Mouse (Mus musculus) urinary bladder, postnatal 14 days (tissue): ENCODE results near the gene Prss33.
"Not testable (repeated sequence)": the region's sequence is repeated elsewhere in the genome, so short reads cannot be mapped to it uniquely, and the experiment has no call there.

Experiments
- DNase-seq: peaks from one replicate; pipeline ENCODE4 v3.0.0; 2021; ENCODE audit warnings: low spot score

Gene Prss33

GRCm38 (mm10) chr17:23836006-23836575, at the start of gene Prss33:
Prss33 (minus strand) TSS chr17:23836056.
- no peak for DNase-seq

GRCm38 (mm10) chr17:23880576-23880975, 44.7 kb upstream of the Prss33 start, which contains the start of the genes Dcpp1 and Dcpp2:
Dcpp1 (plus strand) TSS chr17:23880876.
Dcpp2 (plus strand) TSS chr17:23880880.
- DNase-seq, result not testable (repeated sequence)

DNA sequence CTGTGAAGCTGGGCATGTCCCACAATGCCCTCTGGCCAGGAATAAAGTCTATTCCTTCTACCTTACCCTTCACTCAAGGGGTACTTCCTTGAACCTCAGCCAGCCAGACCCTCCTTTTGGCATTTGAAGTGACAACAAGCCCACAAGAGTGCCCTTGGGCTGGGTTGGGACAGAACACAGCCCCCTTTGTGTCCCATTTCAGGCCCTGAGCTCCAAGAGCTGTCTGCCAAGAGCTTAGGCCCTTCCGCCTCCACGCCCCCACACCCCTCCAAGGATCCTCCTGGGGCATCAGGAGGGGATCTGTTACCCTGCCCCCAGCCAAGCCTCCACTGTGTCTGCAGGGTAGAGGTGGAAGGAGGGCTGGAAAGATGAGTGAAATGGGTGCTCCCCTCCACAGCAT, 41.3 kb upstream of the Prss33 start:
- no peak for DNase-seq

GRCm38 (mm10) chr17:23876741-23877140, 40.9 kb upstream of the Prss33 start:
- no peak for DNase-seq

GRCm38 (mm10) chr17:23873884-23874856, 38.3 kb upstream of the Prss33 start:
- peak; percentile 68 for DNase-seq

DNA sequence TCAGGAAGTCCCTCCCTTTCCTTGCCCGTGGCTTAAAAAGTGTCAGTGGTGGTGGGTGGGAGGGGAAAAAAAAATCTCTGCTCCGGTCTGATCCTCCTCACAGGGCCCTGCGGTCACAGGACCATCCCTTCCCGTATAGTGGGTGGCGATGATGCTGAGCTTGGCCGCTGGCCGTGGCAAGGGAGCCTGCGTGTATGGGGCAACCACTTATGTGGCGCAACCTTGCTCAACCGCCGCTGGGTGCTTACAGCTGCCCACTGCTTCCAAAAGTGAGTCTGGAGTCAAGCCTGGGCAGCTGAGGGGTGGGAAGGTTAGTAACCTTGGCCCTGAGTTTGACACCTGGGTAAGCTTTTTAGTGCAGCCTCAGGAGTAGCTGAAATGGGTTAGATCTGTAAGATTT, 32.7 kb upstream of the Prss33 start:
- no peak for DNase-seq

DNA sequence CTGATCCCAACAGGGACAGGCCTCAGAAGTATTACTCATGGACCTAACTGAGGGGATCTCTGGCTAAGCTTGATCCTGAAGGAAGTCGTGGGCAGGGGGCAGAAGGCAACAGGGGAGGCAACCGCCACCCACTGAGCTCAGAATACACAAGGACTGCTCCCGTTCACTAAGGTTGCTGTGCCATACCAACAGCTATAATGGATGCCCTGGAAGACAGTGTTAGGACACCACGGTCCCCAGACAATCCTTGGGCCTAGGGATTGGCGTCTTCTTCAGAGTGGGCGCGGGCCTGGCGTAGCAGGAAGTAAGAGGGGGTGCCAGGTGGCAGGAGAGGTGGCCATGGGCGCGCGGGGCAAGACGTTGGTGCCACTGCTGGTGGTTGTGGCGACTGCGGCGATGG, 31.9 kb upstream of the Prss33 start, which contains the start of gene Prss21:
Prss21 (plus strand) TSS at position 301 of the 400 bp plus-strand sequence.
- no peak for DNase-seq

DNA sequence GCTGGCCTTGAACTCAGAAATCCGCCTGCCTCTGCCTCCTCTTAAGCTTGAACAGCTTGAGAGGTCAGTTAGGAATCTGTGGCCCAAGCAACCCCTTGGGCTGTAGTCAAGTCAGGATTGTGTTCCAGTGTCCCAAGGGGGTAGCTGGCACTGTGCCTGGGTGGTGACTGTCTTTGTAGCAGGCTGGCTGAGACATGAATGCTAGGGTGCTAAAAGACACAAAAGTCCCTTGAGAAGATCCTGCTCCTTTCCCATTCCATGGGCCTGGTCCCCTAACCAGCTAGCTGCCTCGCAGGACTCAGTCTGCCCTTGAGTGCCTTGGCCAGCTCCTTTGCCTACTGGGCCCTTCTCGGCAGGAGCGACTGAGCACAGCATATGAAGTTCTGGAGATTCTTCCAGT, 27.1 kb upstream of the Prss33 start:
- DNase-seq, result no peak

DNA sequence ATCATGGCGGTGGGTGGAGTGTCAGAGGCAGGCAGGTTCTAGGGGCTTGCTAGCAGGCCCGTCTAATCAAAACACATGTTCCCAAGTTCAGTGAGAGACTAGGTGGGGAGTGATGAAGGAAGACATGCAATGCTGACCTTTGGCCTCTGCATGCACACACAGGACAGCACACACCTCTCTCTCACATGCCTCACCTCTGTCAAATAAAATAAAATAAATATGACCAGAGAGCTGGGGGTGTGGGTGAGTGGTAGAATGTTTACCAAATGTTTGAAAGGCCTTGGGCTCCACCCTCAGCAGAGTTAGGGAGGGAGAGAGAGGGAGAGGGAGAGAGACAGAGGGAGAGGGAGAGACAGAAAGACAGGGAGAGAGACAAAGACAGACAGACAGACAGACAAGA, 22.1 kb upstream of the Prss33 start:
- peak; percentile 32 for DNase-seq

- DNase-seq, result peak; percentile 59
Observed at GRCm38 (mm10) chr17:23857193-23857592, 21.3 kb upstream of the Prss33 start.

DNA sequence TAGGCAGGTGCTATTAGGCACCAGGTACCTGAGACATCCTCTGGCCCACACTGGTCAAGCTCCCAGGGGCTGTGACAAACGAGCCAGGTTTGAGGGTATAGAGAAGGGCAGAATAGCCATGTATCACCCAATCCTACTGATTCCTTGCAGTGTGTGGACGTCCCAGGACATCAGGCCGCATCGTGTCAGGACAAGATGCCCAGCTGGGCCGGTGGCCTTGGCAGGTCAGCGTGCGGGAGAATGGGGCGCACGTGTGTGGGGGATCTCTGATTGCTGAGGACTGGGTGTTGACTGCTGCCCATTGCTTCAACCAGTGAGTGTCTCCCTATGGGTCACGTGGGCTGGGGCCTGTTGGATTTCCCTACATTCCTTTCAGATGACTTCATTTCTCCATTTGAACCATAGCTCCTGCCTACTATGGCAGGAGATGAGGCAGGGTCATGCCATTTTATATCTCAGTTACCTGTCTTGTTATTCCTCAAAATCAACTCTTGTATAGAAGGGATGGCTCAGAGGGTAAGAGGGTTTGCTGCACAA, 18.4 kb upstream of the Prss33 start:
- DNase-seq, result no peak

DNA sequence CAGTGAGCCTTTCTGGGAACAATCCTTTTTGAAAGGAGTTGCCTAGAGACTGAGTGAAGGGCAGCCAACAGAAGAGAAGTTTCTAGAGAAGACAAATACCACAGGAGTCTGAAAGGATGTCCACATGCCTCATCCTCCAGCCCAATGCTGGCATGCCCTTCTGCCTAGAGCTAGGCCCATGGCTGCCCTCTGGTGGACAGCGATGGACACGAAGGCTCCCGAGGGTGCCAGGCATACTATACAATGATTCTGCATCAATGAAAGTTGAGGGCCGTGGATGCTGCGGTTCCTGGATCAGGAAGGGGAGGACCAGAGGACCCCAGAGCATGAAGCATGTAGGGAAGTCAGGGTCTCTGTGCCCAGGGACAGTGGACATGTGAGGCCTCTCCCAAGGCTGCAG, 17.4 kb upstream of the Prss33 start:
- DNase-seq, result peak; percentile 72

- peak; percentile 75 for DNase-seq
Observed at GRCm38 (mm10) chr17:23850853-23851749, 15.2 kb upstream of the Prss33 start.

DNA sequence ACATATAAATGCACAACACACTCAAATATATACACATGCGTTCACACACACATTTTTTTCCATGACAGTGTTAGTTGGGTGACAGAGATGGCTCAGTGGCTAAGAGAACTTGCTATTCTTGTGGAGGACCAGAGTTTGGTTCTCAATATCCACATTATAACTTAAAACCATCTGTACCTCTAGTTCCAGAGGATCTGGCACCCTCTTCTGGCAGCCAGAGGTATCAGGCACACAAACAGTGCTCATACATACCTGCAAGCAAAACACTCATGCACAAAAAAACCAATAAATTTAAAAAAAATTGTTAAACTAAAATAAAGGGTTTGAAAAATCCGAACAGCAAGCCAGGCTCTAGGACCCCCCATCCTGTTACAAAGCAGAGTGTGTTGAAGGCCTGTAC, 14.2 kb upstream of the Prss33 start:
- no peak for DNase-seq

DNA sequence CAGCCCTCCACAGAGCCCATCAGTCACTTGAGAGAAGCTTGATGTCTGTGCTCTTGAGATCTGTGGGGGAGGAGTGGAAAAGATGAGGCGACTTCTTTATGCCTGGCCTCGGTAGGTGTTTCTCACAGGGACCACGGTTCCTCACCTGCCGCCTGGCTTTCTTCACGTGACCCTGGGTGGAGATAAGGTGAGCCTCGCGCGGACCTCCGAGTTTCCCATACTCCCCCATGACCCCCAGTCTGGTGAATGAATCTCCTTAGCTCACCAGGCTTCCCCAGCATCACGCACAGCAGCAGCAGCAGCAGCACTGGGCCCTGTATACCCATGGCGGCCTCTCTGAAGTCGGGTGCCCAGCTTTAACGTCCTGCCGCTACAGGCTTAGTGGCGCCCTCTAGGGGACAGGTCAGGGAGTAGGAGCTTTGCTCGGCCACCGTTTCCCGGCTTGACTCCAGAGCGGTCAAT, 8.0 kb upstream of the Prss33 start, which contains the start of the genes Prss32 and Prss41:
Prss32 (plus strand) TSS at position 44 of the 462 bp plus-strand sequence.
Prss41 (minus strand) TSS at position 361 of the 462 bp plus-strand sequence.
- DNase-seq, result peak; percentile 57

DNA sequence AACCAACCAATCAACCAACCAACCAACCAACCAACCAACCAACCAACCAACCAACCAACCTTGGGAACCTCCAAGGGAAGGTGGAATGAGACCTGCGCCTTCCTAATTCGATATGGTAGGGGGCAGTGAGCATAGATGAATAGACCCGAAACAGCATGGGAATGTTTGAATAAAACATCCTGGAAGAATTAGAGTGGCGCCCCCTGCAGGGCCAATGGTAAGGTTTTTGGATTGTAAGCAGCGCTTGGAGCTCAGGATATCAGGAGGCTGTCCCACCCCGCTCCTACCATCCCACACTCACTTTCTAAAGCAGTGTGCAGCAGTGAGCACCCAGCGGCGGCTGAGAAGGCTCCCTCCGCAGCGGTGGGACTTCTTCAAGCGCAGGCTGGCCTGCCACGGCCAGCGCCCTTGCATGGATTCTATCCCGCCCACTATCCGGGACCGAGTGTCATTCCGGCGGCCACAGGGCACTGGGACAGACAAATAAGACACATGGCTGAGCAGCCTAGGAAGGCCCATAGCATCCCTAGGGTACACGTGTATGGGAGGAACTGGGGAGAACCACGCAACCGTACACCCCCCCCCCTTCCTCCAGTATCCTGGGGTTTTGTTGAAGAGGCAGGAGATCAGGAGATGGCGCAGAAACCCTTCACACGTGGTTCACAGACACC, 7.4 kb upstream of the Prss33 start:
- no peak for DNase-seq

DNA sequence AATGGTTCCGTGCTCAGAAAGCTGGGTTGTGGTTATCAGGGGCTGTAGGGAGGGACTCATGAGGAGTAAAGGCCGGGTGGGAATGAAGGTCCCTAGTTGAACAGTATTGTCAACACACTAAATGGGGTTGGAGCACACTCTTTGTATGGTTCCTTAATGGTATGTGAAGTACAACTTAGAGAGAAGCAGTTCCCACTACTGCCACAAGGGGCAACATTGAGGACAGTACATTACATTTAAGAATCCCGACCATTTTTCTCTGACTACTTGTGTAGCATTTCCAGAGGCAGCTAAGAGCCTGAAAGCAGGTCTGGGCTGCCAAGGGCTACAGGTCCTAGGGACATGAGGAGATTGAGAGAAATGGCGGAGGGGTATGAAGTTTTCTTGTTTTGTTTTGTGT, 5.3 kb upstream of the Prss33 start:
- peak; percentile 66 for DNase-seq

GRCm38 (mm10) chr17:23831201-23831600, 4.7 kb downstream of the Prss33 start:
- no peak for DNase-seq

DNA sequence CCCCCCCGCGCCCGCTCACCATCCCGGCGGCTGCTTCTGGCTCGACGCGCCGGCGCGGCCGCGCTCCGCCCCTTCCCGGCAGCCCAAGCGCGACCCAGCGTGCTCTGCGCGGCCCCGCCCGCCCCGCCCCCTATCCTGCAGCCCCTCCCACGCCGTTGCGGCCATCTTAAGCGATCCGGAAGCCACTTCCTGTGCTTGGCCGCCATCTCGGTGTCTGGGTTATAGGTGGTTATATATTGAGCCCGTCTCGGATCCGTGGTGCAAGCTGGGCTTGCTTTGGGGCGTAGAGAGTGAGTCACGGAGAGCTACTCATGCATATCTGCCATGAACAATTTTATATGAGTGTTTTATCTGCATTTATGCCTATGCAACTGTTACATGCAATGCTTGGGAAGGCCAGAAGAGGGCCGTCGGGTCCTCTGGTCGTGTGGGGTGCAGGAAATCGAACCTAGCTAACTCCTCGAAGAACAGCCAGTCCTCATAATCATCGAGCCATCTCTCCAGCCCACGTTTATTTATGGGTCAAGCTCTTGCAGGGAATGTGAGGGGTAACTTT, 6.7 kb downstream of the Prss33 start, which contains the start of gene Elob:
Elob (minus strand) TSS at position 73 of the 556 bp plus-strand sequence.
- peak; percentile 84 for DNase-seq

DNA sequence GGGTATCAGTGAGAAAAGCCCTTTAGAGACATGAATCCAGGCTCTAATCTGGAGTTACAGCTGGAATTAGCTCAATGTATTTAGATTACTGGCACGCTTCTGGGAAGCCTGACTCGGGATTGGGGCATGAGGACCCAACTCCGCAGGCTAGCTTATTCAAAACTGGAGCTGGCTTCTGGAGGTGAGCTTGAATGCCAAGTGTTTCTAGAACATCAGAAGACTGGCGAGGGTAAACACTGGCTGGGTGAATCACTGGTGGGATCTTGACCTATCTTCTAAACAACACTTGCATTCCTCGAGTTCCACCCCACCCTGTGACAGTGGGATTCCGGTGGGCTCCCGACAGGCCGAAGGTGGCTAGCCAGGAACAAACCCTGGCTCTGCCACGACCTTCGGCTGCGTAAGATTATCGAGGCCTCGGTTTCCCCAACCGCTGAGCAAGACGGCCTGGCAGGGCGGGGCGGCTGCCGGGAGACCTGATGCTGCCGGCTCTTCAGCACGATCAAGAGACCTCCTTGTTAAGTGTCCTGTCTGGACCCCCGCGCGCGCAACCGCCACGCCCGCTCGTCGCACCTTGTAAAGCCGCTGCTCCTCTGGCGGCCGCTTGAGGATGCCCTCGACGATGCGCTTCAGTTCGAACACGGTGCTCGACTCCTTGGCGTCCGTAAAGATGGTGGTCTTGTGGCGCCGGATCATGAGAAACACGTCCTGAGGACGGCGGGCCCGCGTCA, 7.4 kb downstream of the Prss33 start:
- DNase-seq, result peak; percentile 35
